Mouse (Mus musculus): Measurements from ENCODE around the gene Mpped1. TPM values are rescaled to one million over a fixed set of nuclear protein-coding genes. Genes with fewer than 3 reads are reported as not detected.

The Mpped1 gene
- total RNA-seq, 2 experiments from 2014 or later, result 167 to 170 TPM

GRCm38 (mm10) chr15:83892871-83893270, 113.6 kb downstream of the Mpped1 start:
- no peak for DNase-seq

DNA sequence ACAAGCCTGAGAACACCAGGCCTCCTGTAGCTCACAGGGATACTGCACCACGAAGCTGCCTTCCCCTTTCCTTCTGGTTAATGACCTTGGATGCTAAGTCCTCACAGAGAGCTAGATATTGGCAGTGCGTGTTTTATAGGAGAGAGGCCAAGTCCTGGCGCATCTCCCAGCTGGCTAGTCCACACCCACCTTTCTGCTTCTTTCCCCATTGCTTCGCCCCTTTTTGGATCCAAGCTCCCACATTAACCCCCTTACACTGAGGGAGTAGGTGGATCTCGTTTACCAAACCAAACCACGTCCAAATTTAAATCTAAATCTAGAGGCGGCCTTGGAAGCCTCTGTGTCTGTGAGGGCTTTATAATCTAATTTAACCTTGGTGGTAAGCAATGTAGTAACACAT, 115.0 kb downstream of the Mpped1 start:
- no peak for DNase-seq

GRCm38 (mm10) chr15:83896011-83896410, 116.7 kb downstream of the Mpped1 start:
- DNase-seq, result no peak

GRCm38 (mm10) chr15:83897286-83897685, 118.0 kb downstream of the Mpped1 start:
- DNase-seq, result peak; percentile 43 to 47

GRCm38 (mm10) chr15:83906472-83906871, 127.2 kb downstream of the Mpped1 start:
- no peak for DNase-seq

Other genes starting within 250 kb of the Mpped1 start
- gene Tspo, start 215.9 kb upstream of the Mpped1 start, total RNA-seq (2021), result 1 to 10 TPM; 3.9 to 4.4 TPM
- 10 to 100 TPM; 24.0 to 25.0 TPM for gene Mcat, start 215.7 kb upstream of the Mpped1 start, total RNA-seq (2021)
- 10 to 100 TPM; 11.6 to 12.8 TPM for gene Ttll12, start 184.3 kb upstream of the Mpped1 start, total RNA-seq (2021)
- 10 to 100 TPM; 19.3 to 21.8 TPM for gene Scube1, start 54.4 kb upstream of the Mpped1 start, total RNA-seq (2021)

Data from layer of hippocampus, postnatal 36 days (tissue).